Mouse (Mus musculus) thymus, adult 2 months (tissue): Measurements from ENCODE around the gene Rcsd1.

Experiments used
- CTCF ChIP-seq: fragments of 200-500 bp; IDR thresholded peaks from 2 replicates; pipeline ENCODE4 v1.5.1; 2012; ENCODE audit warnings: mild to moderate bottlenecking, control low read depth, low read length, moderate library complexity, borderline replicate concordance; ENCODE audit not compliant: control insufficient read depth, poor library complexity, insufficient read depth; ENCODE audit errors: extremely low read depth
- POLR2A ChIP-seq: fragments of 200-500 bp; IDR thresholded peaks from 2 replicates; pipeline ENCODE4 v1.6.1; 2012; ENCODE audit warnings: mild to moderate bottlenecking, low read length, control low read depth, moderate library complexity; ENCODE audit not compliant: control insufficient read depth, poor library complexity, insufficient read depth; ENCODE audit errors: extremely low read depth

DNA sequence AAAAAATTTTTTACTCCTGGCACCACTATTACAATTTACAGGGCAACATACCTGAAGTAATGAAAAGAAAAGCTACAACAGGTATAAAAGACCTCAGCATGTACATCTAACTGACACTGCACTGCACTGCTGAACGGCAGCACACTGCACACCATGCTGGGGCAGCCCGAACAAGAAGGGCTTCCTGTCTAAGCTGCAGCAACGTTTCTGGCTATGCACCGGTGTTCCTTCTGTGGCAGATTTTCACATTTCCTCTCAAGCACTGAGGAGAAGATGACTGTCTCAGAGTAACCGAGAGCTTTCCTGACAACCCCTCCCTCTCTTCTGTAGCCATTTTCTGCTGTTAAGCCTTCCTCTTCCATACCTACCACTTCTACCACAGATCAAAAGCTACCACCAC lies 96.8 kb downstream of the Rcsd1 start:
- TF ChIP-seq POLR2A (no peak), CTCF (no peak)
